Mouse (Mus musculus): Measurements from ENCODE around the gene Slc9b2.
A peak's percentile ranks its signal among the peaks of the same experiment; 100 is the strongest.

Gene Slc9b2

GRCm38 (mm10) chr3:135307411-135308259 is at the start of gene Slc9b2:
TSS of gene Slc9b2 (plus strand) at chr3:135307700.
- peak in 1 of 2 experiments; percentile 34 for DNase-seq (ENCODE audit: low spot score in 2 of 2)

- no peak for DNase-seq (ENCODE audit: low spot score in 2 of 2)
Observed at GRCm38 (mm10) chr3:135258919-135259318, 48.6 kb upstream of the Slc9b2 start.

GRCm38 (mm10) chr3:135260233-135260632 is 47.3 kb upstream of the Slc9b2 start:
- DNase-seq (ENCODE audit: low spot score in 2 of 2) = no peak

DNA sequence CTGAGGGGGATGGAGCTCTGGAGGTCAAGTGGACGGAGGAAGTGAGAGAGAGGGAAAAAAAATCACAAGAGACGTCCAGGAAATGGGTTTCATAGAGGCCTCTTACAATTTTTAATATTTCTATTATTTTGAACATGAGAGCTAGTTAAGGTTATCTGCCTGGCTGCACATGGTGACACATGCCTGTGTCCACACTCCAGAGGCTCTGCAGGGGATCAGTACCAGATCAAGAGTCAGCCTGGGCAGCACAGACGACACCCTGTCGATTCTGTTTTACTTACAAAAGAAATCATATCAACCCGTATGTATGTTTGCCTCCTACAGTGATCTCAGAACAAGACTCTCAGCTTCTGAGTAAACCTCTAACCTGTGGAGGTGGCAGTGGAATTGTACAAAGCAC is 38.9 kb upstream of the Slc9b2 start:
- DNase-seq (ENCODE audit: low spot score in 2 of 2) = no peak

- DNase-seq (ENCODE audit: low spot score in 2 of 2) = no peak
Observed at GRCm38 (mm10) chr3:135269391-135269990, 38.0 kb upstream of the Slc9b2 start.

GRCm38 (mm10) chr3:135272627-135273026 is 34.9 kb upstream of the Slc9b2 start:
- no peak for DNase-seq (ENCODE audit: low spot score in 2 of 2)

- no peak for DNase-seq (ENCODE audit: low spot score in 2 of 2)
Observed at GRCm38 (mm10) chr3:135273047-135273446, 34.5 kb upstream of the Slc9b2 start.

GRCm38 (mm10) chr3:135280160-135280559 is 27.3 kb upstream of the Slc9b2 start:
- no peak for DNase-seq (ENCODE audit: low spot score in 2 of 2)

- DNase-seq (ENCODE audit: low spot score in 2 of 2) = peak; percentile 17 to 65
Observed at GRCm38 (mm10) chr3:135280669-135281415, 26.7 kb upstream of the Slc9b2 start, which contains the start of gene Bdh2. TSS of gene Bdh2 (plus strand) at chr3:135281221.

DNA sequence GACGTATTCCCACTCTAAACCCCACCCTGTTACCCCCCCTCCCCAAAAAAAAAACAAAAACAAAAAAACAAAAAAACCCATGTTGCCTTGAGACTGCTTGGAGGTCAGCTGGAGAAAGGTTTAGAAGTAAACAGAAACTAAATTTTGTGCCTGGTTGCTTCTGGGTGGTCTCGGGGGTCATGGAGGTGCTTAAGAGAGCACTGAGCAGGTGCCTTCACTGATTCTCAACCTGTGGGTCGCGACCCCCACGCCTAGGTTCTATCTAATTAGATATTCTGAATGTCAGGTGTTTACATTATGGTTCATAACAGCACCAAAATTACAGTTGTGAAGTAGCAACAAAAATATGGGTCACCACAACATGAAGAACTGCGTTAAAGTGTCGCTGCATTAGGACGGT is 25.8 kb upstream of the Slc9b2 start:
- DNase-seq (ENCODE audit: low spot score in 2 of 2) = no peak

GRCm38 (mm10) chr3:135285256-135285655 is 22.2 kb upstream of the Slc9b2 start:
- DNase-seq (ENCODE audit: low spot score in 2 of 2) = no peak

DNA sequence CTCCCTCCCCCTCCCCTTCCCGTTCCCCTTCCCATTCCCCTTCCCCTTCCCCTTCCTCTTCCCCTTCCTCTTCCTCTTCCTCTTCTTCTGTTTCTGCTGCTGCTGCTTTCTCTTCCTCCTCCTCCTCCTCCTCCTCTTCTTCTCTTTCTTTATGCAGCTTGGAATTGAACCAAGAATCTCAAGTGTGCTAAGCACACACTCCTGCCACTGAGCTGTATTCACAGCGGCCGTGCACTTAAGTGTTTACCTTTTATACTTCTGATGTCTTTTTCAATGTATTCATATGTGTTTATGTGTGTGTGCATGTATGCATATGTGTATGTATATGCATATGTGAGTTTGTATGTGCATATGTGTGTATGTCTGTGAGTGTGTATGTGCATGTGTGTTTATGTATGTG is 21.7 kb upstream of the Slc9b2 start:
- no peak for DNase-seq (ENCODE audit: low spot score in 2 of 2)

DNA sequence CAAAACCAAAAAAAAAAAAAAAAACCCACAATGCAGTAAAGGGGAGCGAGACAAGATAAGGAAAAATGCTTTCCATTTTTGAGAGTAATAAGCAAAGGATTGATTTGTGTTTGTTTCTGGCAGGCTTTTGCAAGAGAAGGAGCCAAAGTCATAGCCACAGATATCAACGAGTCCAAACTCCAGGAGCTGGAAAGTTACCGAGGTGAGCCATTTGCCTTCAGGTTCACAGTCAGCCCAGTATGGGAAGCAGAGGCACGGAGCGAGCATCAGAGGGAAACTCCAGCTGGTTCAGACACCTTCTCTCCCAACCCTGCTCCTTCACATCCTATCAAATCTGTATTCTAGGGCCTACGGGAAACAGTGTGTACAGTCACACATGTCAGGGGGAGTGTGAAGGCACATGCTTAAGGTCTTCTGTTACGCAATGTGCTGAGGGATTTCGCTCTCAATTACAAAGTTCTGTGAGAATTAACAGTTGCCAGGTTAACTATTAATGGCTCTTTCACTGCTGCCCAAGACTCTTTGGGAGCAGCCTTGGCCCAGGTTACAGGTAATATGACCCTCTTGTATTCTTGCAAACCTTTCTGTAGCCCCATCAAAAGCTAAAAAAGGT is 19.3 kb upstream of the Slc9b2 start:
- no peak for DNase-seq (ENCODE audit: low spot score in 2 of 2)

- DNase-seq (ENCODE audit: low spot score in 2 of 2) = no peak
Observed at GRCm38 (mm10) chr3:135289148-135289547, 18.4 kb upstream of the Slc9b2 start.

GRCm38 (mm10) chr3:135290249-135290894 is 17.1 kb upstream of the Slc9b2 start:
- peak in 1 of 2 experiments; percentile 49 for DNase-seq (ENCODE audit: low spot score in 2 of 2)

GRCm38 (mm10) chr3:135293703-135294102 is 13.8 kb upstream of the Slc9b2 start:
- no peak for DNase-seq (ENCODE audit: low spot score in 2 of 2)

DNA sequence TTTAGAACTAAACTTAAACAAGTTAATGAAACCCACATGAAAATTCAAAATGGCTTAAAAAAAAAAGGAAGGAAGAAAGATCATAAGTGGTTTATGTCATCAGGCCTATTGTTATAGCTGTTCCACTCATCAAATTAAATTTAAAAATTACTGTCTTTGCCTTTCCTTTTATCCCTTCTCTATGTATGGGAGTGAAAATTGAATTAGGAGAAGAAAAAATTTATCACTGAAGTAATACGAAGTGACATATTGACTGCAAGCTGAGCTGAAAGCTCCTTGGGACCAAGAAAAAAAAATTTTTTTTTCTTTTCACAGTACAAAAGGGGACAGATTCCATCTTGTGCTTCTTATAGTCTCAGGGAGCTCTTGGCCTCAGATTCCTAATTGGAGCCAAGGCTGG is 11.9 kb upstream of the Slc9b2 start:
- DNase-seq (ENCODE audit: low spot score in 2 of 2) = no peak

- no peak for DNase-seq (ENCODE audit: low spot score in 2 of 2)
Observed at GRCm38 (mm10) chr3:135298560-135298959, 8.9 kb upstream of the Slc9b2 start.

DNA sequence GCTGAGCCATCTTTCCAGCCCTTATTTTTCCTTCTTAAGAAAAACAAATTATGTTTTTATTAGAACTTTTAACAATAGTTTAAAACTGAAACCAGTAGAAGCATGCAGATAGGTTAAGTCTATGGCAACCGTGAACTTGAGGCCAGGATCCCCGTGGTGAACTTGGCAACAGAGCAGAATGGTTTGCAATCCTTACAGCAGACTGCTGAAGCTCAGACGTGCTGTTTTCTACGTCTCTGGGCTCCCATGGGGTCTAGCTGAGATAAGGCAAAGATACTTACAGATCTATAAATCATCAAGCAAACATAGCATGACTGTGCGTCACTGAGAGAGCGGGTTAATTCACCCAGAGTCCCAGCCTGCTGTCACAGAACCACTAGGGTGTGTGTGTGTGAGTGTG is 7.4 kb upstream of the Slc9b2 start:
- DNase-seq (ENCODE audit: low spot score in 2 of 2) = no peak

DNA sequence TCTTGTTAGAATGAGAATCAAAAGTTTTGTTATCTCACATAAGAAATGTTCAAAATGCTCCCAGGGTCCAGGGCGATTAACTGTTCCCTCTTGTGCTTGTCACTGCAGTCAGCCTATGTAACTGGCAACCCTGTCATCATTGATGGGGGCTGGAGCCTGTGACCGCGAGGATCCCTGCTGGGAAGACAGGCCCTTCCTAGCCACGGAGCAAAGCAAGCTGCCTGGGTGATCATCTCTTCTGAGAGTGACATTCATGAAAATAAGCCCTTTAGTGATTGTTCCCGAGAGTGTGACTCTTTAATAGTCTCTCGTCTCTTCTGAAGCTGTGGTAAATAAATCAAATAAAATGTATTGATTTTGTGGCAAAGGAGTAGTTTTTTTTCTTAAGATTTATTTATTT is 3.4 kb upstream of the Slc9b2 start:
- DNase-seq (ENCODE audit: low spot score in 2 of 2) = no peak

- no peak for DNase-seq (ENCODE audit: low spot score in 2 of 2)
Observed at GRCm38 (mm10) chr3:135304566-135304965, 2.9 kb upstream of the Slc9b2 start.

Measured in spleen, postnatal 10 days (tissue).